Mouse (Mus musculus) forebrain, embryonic 11.5 days (tissue): ENCODE measurements at regions not wholly inside any gene's neighbourhood (a gene's known extent, or its start where the extent isn't known, plus 50 kb on each side); places are given as distances from the start of the nearest gene placed in this dataset.

Experiments used
- ATAC-seq: fragments of 200-750 bp; cut with Nextera tagmentation; replicated peaks from 2 replicates; pipeline ENCODE4 v1.8.0; 2017; ENCODE audit warnings: moderate TSS enrichment; ENCODE audit not compliant: low FRiP score
- DNase-seq: peaks from one replicate; pipeline ENCODE4 v3.0.0-alpha.2; 2017; ENCODE audit warnings: low spot score
- H3K27ac ChIP-seq: fragments of 300-500 bp; sonication (generic); 2 replicates; pipeline ENCODE4 v1.5.1; 2014; ENCODE audit warnings: low read depth, low read length
- H3K27me3 ChIP-seq: fragments of 300-500 bp; sonication (generic); 2 replicates; pipeline ENCODE4 v1.6.1; 2014; ENCODE audit warnings: mild to moderate bottlenecking, low read length, mixed read lengths; ENCODE audit not compliant: control insufficient read depth, insufficient read depth
- H3K36me3 ChIP-seq: fragments of 300-500 bp; sonication (generic); 2 replicates; pipeline ENCODE4 v1.6.1; 2014; ENCODE audit warnings: mild to moderate bottlenecking, low read length, moderate library complexity, mixed read lengths; ENCODE audit not compliant: control insufficient read depth, insufficient read depth
- H3K4me1 ChIP-seq: fragments of 300-500 bp; sonication (generic); replicated peaks from 2 replicates; pipeline ENCODE4 v1.6.1; 2014; ENCODE audit warnings: low read length, mixed read lengths; ENCODE audit not compliant: control insufficient read depth, insufficient read depth
- H3K4me2 ChIP-seq: fragments of 300-500 bp; sonication (generic); 2 replicates; pipeline ENCODE4 v1.6.1; 2014; ENCODE audit warnings: low read depth, mild to moderate bottlenecking, low read length, moderate library complexity, mixed read lengths; ENCODE audit not compliant: severe bottlenecking
- H3K4me3 ChIP-seq: fragments of 300-500 bp; sonication (generic); 2 replicates; pipeline ENCODE4 v1.5.1; 2014; ENCODE audit warnings: low read depth, low read length
- H3K9ac ChIP-seq: fragments of 300-500 bp; sonication (generic); 2 replicates; pipeline ENCODE4 v1.6.1; 2014; ENCODE audit warnings: low read length
- H3K9me3 ChIP-seq: fragments of 300-500 bp; sonication (generic); 2 replicates; pipeline ENCODE4 v1.6.1; 2016; ENCODE audit warnings: low read length, mixed read lengths; ENCODE audit not compliant: control insufficient read depth
- WGBS: fragments of 180-500 bp; shearing (Covaris S2); extraction: QIAGEN DNeasy Blood & Tissue Kit; methylation state at CpG from one replicate; pipeline ENCODE4 v1.1.7; 2014; 5-methylcytosine and 5-hydroxymethylcytosine counted together

DNA sequence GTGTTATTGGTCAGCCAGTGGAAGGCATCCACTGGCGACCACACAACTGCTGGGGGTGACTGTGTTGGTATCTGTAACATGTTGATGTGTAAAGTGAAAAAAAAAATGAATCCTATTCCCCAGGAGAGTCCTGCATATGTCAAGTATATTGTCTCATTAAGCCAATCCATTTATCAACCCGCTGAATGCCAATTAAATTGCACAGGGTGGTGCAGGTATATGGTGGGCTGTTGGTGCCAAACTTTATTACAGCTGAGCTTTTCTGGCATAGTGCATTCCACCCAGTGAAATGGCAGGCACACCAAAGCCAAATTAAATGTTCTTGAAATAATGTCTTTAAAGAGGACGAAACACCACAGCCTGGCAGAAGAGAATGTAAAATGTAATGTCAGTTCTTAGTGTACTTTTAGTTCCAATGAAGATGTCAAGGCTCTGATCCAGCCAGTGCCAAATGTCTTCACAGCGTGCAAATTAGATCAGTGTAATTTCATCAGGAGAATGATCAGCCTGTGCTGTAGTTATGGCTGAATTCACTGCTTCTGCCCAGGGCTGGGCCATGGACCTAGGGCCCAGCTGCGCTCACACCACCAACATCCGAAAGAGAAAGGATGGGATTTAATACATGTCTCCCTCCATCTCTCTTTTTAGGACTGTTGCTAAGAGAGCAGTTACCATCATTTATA, 66.6 kb upstream of the Itga4 start:
- H3K27me3 ChIP-seq: no peaks in the 10 kb centered on the region
- 86% methylated on average over 6 of the region's 6 CpGs for WGBS
- no peak overlapping the region for H3K9ac ChIP-seq
- no peaks in the 10 kb centered on the region for H3K4me1 ChIP-seq
- no peak overlapping the region for H3K4me2 ChIP-seq
- no peak for DNase-seq
- no peak overlapping the region for H3K27ac ChIP-seq
- no peaks in the 10 kb centered on the region for H3K9me3 ChIP-seq
- H3K4me3 ChIP-seq: no peak overlapping the region
- no peak for ATAC-seq
- no peaks in the 10 kb centered on the region for H3K36me3 ChIP-seq

DNA sequence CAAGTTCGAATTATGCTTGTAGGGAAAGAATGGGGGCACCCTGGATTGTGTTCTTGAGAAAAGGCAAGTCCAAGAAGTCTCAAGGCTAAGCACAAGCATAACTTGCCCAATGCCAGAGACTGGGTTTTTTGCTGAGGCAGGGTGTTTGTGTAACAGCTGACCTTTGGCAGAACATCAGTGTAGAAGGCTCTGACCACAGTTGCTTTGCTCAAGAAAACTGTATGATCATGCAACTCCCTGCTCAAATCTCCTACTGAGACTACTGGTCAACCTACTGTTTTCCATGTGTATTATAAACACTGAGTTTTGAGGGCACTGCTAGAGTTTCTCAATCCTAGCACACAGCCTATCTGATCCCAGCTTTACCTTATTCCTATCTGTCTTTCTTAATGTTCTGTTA, 61.4 kb upstream of the Itga4 start:
- H3K4me1 ChIP-seq: no peaks in the 10 kb centered on the region
- no peak overlapping the region for H3K4me2 ChIP-seq
- WGBS: 74% methylated on average over 1 of the region's 1 CpGs
- H3K36me3 ChIP-seq: no peaks in the 10 kb centered on the region
- no peak overlapping the region for H3K4me3 ChIP-seq
- no peaks in the 10 kb centered on the region for H3K9me3 ChIP-seq
- DNase-seq (no peak), ATAC-seq (no peak)
- H3K27me3 ChIP-seq: no peaks in the 10 kb centered on the region
- H3K9ac ChIP-seq: no peak overlapping the region
- no peak overlapping the region for H3K27ac ChIP-seq

DNA sequence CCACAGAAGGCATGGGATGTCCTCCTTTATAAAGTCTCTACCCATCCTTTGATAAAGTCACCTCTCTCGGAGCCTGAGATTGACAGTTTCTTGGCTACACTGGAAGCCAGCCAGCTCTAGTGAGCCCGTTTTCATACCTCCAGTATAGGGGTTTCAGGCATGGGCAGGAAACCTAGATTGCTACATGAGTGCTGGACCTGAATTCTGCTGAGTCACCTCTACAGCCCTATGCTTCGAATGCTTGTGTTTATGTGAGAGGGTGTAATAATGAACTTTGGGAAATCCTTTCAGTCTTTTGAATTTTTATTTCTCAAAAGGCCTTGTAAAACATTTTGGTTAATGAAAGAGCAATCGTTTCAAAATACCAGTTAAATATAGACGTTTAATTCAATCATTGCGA, 53.5 kb upstream of the Itga4 start:
- no peak overlapping the region for H3K27ac ChIP-seq
- DNase-seq (no peak), ATAC-seq (no peak)
- H3K27me3 ChIP-seq: no peaks in the 10 kb centered on the region
- no peaks in the 10 kb centered on the region for H3K9me3 ChIP-seq
- H3K4me3 ChIP-seq: no peak overlapping the region
- H3K9ac ChIP-seq: no peak overlapping the region
- H3K4me2 ChIP-seq: no peak overlapping the region
- H3K4me1 ChIP-seq: no peaks in the 10 kb centered on the region
- 81% methylated on average over 6 of the region's 6 CpGs for WGBS
- H3K36me3 ChIP-seq: no peaks in the 10 kb centered on the region
